Mouse (Mus musculus): Measurements from ENCODE around the gene Otub1. TPM values are rescaled to one million over a fixed set of nuclear protein-coding genes. Genes with fewer than 3 reads are reported as not detected.

Otub1 gene
- polyA plus RNA-seq, 1 experiment = 97.6 TPM

Other genes starting within 250 kb of the Otub1 start
- 100 and 132 TPM in 2 replicates for gene Ppp1r14b, start 231.3 kb downstream of the Otub1 start, polyA plus RNA-seq (2012; rRNA removed)
- gene Plcb3, start 229.8 kb downstream of the Otub1 start, polyA plus RNA-seq (2012; rRNA removed) = 83.5 and 88.1 TPM in 2 replicates
- 83.0 and 89.1 TPM in 2 replicates for gene Fkbp2, start 225.8 kb downstream of the Otub1 start, polyA plus RNA-seq (2012; rRNA removed)
- 48.1 and 76.3 TPM in 2 replicates for gene Vegfb, start 218.7 kb downstream of the Otub1 start, polyA plus RNA-seq (2012; rRNA removed)
- 61.7 and 65.2 TPM in 2 replicates for gene Dnajc4, start 213.7 kb downstream of the Otub1 start, polyA plus RNA-seq (2012; rRNA removed)
- gene Nudt22, start 210.2 kb downstream of the Otub1 start, polyA plus RNA-seq (2012; rRNA removed) = 32.6 and 37.4 TPM in 2 replicates
- gene Trpt1, start 210.2 kb downstream of the Otub1 start, polyA plus RNA-seq (2012; rRNA removed) = 22.9 and 28.4 TPM in 2 replicates
- gene Fermt3, start 186.8 kb downstream of the Otub1 start, polyA plus RNA-seq (2012; rRNA removed) = 13.9 and 15.7 TPM in 2 replicates
- gene Stip1, start 166.3 kb downstream of the Otub1 start, polyA plus RNA-seq (2012; rRNA removed) = 82.9 and 85.9 TPM in 2 replicates
- gene Macrod1, start 149.5 kb downstream of the Otub1 start, polyA plus RNA-seq (2012; rRNA removed) = 23.7 and 26.2 TPM in 2 replicates
- gene Flrt1, start 100.6 kb downstream of the Otub1 start, polyA plus RNA-seq (2012; rRNA removed) = 0.37 and 0.66 TPM in 2 replicates
- 508 and 528 TPM in 2 replicates for gene Cox8a, start 11.3 kb upstream of the Otub1 start, polyA plus RNA-seq (2012; rRNA removed)
- 25.7 and 27.6 TPM in 2 replicates for gene Naa40, start 34.9 kb upstream of the Otub1 start, polyA plus RNA-seq (2012; rRNA removed)
- gene Rcor2, start 61.0 kb upstream of the Otub1 start, polyA plus RNA-seq (2012; rRNA removed) = 10.2 and 10.4 TPM in 2 replicates
- 75.2 and 100 TPM in 2 replicates for gene Mark2, start 135.5 kb upstream of the Otub1 start, polyA plus RNA-seq (2012; rRNA removed)
- gene Spindoc, start 176.7 kb upstream of the Otub1 start, polyA plus RNA-seq (2012; rRNA removed) = 18.8 and 21.0 TPM in 2 replicates
- 26.9 and 34.5 TPM in 2 replicates for gene 2700081O15Rik, start 211.3 kb upstream of the Otub1 start, polyA plus RNA-seq (2012; rRNA removed)

All from urinary bladder, adult 2 months (tissue).